Mouse (Mus musculus) layer of hippocampus, postnatal 14 days (tissue): ENCODE data around the gene 3110082I17Rik. TPM values are rescaled to one million over a fixed set of nuclear protein-coding genes. Genes with fewer than 3 reads are reported as not detected.
"Not testable (repeated sequence)": the region's sequence is repeated elsewhere in the genome, so short reads cannot be mapped to it uniquely, and the experiment has no call there.

Source experiments
- DNase-seq, 2 experiments: peaks; one replicate each; pipeline ENCODE4 v3.0.0; 2021 to 2022; ENCODE audit warnings: low spot score in 2 of 2, mixed read lengths in 1 of 2
- total RNA-seq, 2 experiments: library from RNA; stranded (reverse); gene quantifications; 2 replicates each; pipeline ENCODE4 v1.2.3; 2021

The 3110082I17Rik gene
- total RNA-seq, 2 experiments from 2014 or later: 14.6 to 14.7 TPM

DNA sequence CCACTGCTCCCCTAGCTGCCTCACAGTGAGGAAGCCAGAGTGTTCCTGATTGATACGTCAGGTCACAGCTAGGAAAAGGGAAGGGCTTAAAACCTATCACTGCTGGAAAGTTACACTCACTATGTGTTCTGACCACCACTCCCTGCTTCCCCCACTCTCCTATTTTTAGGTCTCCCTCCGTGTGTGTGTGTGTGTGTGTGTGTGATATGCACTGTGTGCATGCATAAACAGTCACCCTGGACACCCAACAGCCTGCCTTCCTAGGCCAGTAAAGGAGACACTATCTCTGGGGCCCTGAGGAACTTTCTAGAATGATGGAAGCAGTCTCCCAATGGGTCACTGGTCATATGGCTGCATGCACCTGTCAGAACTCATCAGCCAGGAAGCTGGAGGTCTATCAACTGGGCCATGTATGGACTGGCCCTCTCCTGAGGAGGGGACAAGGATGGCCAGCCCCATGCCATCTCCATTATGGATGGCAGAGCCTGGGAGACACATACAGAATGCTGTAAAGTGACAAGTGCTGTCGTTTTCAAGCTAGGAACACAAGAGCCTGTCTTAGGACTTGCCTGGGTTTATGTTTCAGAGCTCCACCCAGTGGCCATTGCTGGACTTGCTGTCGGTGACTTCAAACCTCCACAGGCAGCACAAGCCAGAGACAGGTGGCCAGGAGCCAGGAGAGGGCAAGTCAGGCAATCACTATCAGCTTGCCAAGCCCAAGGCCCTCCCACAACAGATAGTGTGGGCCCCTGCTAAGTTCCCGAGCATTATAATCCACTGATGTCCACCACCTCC, 62.2 kb downstream of the 3110082I17Rik start:
- peak; percentile 96 for DNase-seq

DNA sequence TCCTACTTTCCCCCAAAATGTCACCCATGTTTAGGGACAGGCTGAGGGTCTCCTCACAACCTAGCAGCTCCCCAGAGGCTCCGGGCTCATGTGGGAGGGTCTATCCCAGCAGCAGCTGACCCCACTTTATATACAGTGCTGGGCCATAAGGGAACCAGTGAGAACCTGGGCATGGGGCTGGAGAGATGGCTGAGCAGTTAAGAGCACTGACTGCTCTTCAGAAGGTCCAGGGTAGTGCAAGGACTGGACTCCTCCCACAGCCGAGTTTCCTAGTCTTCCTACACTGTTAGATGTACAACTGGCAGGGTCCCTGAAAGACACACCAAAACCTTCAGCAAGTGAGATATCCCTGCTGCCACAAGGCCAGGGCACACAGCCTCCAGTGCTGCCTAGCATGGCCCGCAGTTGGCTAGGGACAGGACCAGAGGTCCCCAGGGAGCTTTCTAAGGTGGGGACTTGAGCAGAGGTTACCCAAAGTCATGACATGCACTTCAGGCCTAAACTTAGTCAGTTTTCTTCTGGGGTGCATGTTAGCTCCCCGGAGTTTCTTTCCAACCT, 62.9 kb downstream of the 3110082I17Rik start:
- DNase-seq: no peak

- no peak for DNase-seq
Observed at GRCm38 (mm10) chr5:139395528-139395927, 64.8 kb downstream of the 3110082I17Rik start.

DNA sequence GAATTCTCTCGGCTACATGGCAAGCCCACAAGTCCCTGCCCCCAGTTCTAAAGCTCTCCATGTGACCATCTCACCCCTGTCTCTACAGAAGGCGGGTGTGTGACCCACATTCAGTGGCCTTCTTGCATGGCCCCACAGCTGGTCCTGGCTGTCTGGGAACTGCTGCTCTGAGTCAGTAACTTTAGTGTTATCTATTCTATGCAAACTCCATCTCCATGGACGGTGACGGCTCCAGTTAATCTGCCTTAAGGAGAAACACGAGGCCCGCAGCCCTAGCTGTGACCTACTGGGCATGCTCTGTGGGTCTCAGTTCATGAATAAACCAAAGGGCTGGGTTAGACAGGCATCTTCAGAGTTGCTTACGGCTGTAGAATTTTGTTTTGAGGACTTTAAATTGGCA, 65.9 kb downstream of the 3110082I17Rik start:
- no peak for DNase-seq

DNA sequence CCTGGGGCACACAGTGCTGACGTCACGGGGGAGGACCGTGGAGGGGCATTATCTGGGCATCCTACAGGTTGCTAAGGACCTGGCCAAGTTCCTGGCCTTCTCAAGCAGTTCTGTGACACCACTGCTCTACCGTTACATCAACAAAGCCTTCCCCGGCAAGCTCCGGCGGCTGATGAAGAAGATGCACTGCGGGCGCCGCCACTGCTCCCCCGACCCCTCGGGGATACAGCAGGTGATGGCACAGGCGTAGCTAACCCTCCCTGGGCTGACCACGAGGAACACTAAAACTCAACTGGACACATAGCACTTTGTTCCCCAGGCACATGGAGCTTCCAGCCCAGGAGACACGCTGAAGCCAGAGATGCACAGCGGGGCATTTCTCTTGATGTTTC, 67.1 kb downstream of the 3110082I17Rik start:
- no peak for DNase-seq

DNA sequence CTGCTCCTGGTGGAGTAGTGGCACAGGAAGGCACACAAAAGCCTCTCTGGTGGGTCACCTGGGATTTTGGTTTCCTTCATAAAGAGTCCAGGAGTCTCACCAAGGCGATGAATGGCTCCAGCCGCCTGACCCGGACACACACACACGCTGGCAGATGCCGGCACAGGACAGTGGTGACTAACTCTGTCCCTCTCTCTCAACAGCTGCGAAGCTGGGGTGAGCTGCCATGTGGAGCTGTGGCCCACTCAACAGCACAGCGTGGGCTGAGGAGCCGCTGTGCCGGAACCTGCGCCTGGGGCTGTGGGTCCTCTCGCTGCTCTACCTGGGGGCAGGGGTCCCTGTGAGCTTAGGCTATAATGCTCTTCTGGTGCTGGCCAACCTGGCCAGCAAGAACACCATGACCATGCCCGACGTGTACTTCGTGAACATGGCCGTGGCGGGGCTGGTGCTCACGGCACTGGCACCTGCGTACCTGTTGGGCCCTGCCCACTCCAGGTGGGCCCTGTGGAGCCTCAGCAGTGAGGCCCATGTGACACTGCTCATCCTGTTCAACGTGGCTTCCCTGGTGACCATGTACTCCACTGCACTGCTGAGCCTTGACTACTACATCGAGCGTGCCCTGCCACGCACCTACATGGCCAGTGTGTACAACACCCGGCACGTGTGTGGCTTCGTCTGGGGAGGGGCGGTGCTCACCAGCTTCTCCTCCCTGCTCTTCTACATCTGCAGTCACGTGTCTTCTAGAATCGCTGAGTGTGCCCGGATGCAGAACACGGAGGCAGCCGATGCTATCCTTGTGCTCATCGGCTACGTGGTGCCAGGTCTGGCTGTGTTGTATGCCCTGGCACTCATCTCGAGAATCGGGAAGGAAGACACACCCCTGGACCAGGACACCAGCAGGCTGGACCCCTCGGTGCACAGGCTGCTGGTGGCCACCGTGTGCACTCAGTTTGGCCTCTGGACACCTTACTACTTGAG, 67.8 kb downstream of the 3110082I17Rik start:
- no peak for DNase-seq

GRCm38 (mm10) chr5:139391309-139391990, 68.9 kb downstream of the 3110082I17Rik start:
- DNase-seq: no peak

DNA sequence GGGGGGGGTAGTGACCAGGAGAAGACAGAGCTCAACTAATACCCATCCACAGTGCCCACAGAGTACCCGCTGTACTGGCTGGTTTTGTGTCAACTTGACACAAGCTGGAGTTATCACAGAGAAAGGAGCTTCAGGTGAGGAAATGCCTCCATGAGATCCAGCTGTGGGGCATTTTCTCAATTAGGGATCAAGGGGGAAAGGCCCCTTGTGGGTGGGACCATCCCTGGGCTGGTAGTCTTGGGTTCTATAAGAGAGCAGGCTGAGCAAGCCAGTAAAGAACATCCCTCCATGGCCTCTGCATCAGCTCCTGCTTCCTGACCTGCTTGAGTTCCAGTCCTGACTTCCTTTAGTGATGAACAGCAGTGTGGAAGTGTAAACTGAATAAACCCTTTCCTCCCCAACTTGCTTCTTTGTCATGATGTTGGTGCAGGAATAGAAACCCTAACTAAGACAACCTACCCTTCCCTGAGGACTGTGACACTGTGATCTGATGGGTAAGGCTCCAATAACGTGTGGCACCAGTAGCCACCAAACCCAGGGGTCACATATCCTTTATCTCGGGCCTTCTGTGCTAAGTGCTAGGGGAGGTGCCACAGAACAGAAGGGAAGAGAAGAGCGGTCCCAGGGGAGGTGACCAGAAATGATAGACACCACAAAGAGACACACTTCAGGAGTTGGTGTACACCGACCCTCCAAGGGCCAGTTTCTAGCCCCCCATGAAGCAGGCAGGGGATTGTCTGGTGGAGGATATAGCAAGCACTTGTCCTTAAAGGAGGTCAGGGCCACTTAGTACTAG, 69.8 kb downstream of the 3110082I17Rik start:
- DNase-seq: not testable (repeated sequence)

- peak; percentile 54 to 62 for DNase-seq
Observed at GRCm38 (mm10) chr5:139389676-139390061, 70.7 kb downstream of the 3110082I17Rik start.

GRCm38 (mm10) chr5:139388694-139389675, 71.3 kb downstream of the 3110082I17Rik start:
- DNase-seq: peak; percentile 68 to 73

DNA sequence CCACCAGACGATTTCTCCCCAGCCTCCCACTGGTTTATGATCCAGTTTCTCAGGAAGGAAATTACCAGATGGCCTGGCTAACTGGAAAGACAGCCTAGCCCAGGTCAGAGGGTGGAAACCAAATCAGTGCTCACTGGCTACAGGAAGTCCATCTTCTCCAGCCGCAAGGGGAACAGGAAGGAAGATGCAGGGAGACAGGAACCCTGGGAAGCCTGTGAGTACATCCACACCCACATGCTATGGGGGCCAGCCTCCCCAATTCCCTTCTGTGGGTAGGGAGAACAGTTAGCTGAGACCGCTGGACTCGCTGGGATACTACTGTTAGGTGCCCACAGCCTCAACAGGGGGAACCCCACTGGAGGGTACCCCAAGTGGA, 72.1 kb downstream of the 3110082I17Rik start:
- no peak for DNase-seq

GRCm38 (mm10) chr5:139387329-139388194, 72.8 kb downstream of the 3110082I17Rik start:
- no peak for DNase-seq

DNA sequence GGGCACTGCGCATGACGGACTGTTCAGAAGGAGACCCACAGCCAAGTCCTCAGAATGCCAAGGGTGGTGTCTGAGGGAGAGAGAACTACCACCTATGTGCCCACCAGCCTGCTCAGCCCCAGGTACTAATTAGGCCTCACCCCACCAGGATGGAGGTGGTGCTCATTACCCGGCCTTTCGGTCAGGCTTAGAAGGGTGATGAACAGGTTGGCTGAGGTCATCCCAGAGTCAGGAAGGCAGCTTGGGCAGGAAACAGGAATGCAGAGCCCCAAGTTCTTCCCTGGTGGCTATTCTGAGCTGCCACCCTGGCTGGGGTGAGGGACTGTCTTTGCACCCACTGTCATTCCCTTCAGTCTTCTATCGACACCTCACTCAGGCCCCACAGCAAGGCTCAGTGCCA, 74.3 kb downstream of the 3110082I17Rik start:
- no peak for DNase-seq

GRCm38 (mm10) chr5:139384531-139384930, 75.8 kb downstream of the 3110082I17Rik start:
- no peak for DNase-seq

DNA sequence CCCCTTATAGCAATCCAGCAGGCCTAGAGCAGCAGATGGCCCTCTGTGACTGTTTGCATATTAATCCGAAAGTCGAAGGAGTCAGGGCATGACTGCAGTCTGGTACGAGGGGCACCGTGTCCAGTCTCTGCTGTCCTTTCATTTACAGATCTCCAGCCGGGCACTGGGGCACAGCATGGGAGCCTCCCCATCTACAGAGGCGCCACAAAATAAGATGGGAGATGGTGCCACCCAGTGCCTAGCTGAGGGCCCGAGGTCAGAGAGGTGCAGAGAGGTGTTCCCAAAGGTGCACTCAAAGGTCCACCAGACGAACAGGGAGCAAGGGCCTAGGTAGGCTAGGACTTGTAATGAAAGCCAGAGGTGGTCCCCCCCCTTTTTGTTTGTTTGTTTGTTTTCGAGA, 77.1 kb downstream of the 3110082I17Rik start:
- DNase-seq: no peak

DNA sequence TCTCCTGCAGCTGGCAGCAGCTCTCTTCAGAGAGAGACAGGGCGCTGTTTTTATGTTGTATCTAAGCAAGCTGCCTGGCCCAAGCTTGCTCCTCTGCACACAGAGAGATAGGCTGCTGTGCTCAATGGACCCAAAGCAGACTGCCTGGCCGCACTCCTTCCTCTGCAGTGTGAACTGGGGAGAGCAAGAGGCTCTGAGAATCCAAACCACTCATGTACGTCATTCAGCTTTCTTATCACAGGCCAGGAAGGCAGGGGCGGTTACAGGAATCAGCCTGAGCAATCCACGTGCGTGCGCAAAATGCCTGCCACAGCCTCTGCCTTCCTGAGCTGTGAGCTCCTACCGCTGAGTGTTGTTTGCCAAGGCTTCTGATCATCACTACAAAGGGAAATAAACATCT, 77.6 kb downstream of the 3110082I17Rik start:
- peak in 1 of 2 experiments; percentile 46 for DNase-seq

- no peak for DNase-seq
Observed at GRCm38 (mm10) chr5:139381586-139382513, 78.5 kb downstream of the 3110082I17Rik start.
